Mouse (Mus musculus) midbrain, postnatal 0 days (tissue): Measurements from ENCODE around the gene Armh3. TPM values are rescaled to one million over a fixed set of nuclear protein-coding genes. Genes with fewer than 3 reads are reported as not detected.

Source experiments
- ATAC-seq: fragments of 200-750 bp; cut with Nextera tagmentation; 2 replicates; pipeline ENCODE4 v1.8.0; 2017; ENCODE audit warnings: moderate number of reproducible peaks, mild to moderate bottlenecking, moderate TSS enrichment, moderate library complexity; ENCODE audit not compliant: low FRiP score
- DNase-seq: peaks from one replicate; pipeline ENCODE4 v3.0.0-alpha.2; 2015; ENCODE audit warnings: low spot score
- H3K27ac ChIP-seq: fragments of 300-500 bp; sonication (generic); 2 replicates; pipeline ENCODE4 v1.5.1; 2014; ENCODE audit warnings: low read depth, mild to moderate bottlenecking, low read length, mixed read lengths
- H3K27me3 ChIP-seq: fragments of 300-500 bp; sonication (generic); 2 replicates; pipeline ENCODE4 v1.6.1; 2014; ENCODE audit warnings: low read length, control low read depth, mixed read lengths; ENCODE audit not compliant: insufficient read depth
- H3K36me3 ChIP-seq: fragments of 300-500 bp; sonication (generic); 2 replicates; pipeline ENCODE4 v1.6.1; 2014; ENCODE audit warnings: low read length, control low read depth, mixed read lengths; ENCODE audit not compliant: insufficient read depth
- H3K4me1 ChIP-seq: fragments of 300-500 bp; sonication (generic); 2 replicates; pipeline ENCODE4 v1.6.1; 2014; ENCODE audit warnings: mild to moderate bottlenecking, control low read depth, antibody characterized with exemption, low read length, mixed read lengths; ENCODE audit not compliant: insufficient read depth
- H3K4me2 ChIP-seq: fragments of 300-500 bp; sonication (generic); 2 replicates; pipeline ENCODE4 v1.6.1; 2014; ENCODE audit warnings: low read depth, mild to moderate bottlenecking, low read length, mixed read lengths; ENCODE audit not compliant: poor library complexity, severe bottlenecking
- H3K4me3 ChIP-seq: fragments of 300-500 bp; sonication (generic); 2 replicates; pipeline ENCODE4 v1.5.1; 2014; ENCODE audit warnings: low read depth, mild to moderate bottlenecking, low read length, moderate library complexity
- H3K9ac ChIP-seq: fragments of 300-500 bp; sonication (generic); replicated peaks from 2 replicates; pipeline ENCODE4 v1.6.1; 2014; ENCODE audit warnings: mild to moderate bottlenecking, low read length, moderate library complexity, mixed read lengths; ENCODE audit not compliant: poor library complexity, severe bottlenecking
- H3K9me3 ChIP-seq: fragments of 300-500 bp; sonication (generic); 2 replicates; pipeline ENCODE4 v1.6.1; 2016; ENCODE audit warnings: low read length, control low read depth
- CTCF ChIP-seq: IDR thresholded peaks from 2 replicates; pipeline ENCODE4 v1.5.1; 2016; ENCODE audit warnings: antibody characterized with exemption, mild to moderate bottlenecking
- WGBS: fragments of 180-500 bp; shearing (Covaris S2); extraction: QIAGEN DNeasy Blood & Tissue Kit; methylation state at CpG from one replicate; pipeline ENCODE4 v1.1.7; 2014; 5-methylcytosine and 5-hydroxymethylcytosine counted together
- polyA plus RNA-seq: library from polyadenylated mRNA; unstranded; fragments of >200 nt; fragmentation: Nextera tagmentation; extraction: Ambion mirVana; gene quantifications from 2 replicates; pipeline ENCODE4 v1.2.1, GENCODE M21; 2015
- total RNA-seq: library from RNA; depleted of rRNA; stranded (reverse); fragments of >200 nt; gene quantifications from 2 replicates; pipeline ENCODE4 v1.2.3, GENCODE M21; 2014

Armh3 gene
- total and polyA plus RNA-seq, 2 experiments from 2014 or later = 18.1 to 18.9 TPM

- peak overlapping the region; percentile 48 for H3K4me3 ChIP-seq
- H3K9ac ChIP-seq = peak overlapping the region; percentile 57; the same call in 1 of the 2 replicates
- peak overlapping the region; percentile 95 for H3K4me2 ChIP-seq
- no peaks in the 10 kb centered on the region for H3K9me3 ChIP-seq
- ATAC-seq (0 out of 2 replicates have a peak, but pooled peaks have one; percentile 2), DNase-seq (no peak)
- no peaks in the 10 kb centered on the region for H3K27me3 ChIP-seq
- H3K4me1 ChIP-seq = peaks cover 6% of the 10 kb centered on the region; the same call in 1 of the 2 replicates
- TF ChIP-seq CTCF = no peak
- 66% methylated on average over 10 of the region's 10 CpGs for WGBS
- no peak overlapping the region for H3K27ac ChIP-seq
- peaks cover 5% of the 10 kb centered on the region for H3K36me3 ChIP-seq
Observed at GRCm38 (mm10) chr19:45815170-45815569, 183.1 kb downstream of the Armh3 start.

- H3K36me3 ChIP-seq = peaks cover 3% of the 10 kb centered on the region
- TF ChIP-seq CTCF = no peak
- no peak overlapping the region for H3K4me3 ChIP-seq
- no peak overlapping the region for H3K27ac ChIP-seq
- H3K4me2 ChIP-seq = no peak overlapping the region
- ATAC-seq (no peak; the same call in 1 of the 2 replicates), DNase-seq (no peak)
- no peak overlapping the region for H3K9ac ChIP-seq
- no peaks in the 10 kb centered on the region for H3K27me3 ChIP-seq
- peaks cover 6% of the 10 kb centered on the region; the same call in 1 of the 2 replicates for H3K4me1 ChIP-seq
- WGBS = 19% methylated on average over 12 of the region's 12 CpGs
- no peaks in the 10 kb centered on the region for H3K9me3 ChIP-seq
Observed at GRCm38 (mm10) chr19:45813801-45814200, 184.5 kb downstream of the Armh3 start.

- Histone ChIP-seq H3K9ac (no peak overlapping the region), H3K9me3 (no peaks in the 10 kb centered on the region), H3K4me3 (peak overlapping the region; percentile 38; the same call in 1 of the 2 replicates), H3K27me3 (no peaks in the 10 kb centered on the region), H3K27ac (no peak overlapping the region), H3K36me3 (0 out of 2 replicates have a peak, but pooled peaks cover under 1% of the 10 kb centered on the region), H3K4me1 (peaks cover 6% of the 10 kb centered on the region; the same call in 1 of the 2 replicates), H3K4me2 (peak overlapping the region; percentile 63)
- peak; percentile 92 for TF ChIP-seq CTCF
- ATAC-seq = peak; percentile 17; the same call in 1 of the 2 replicates
- WGBS = 4% methylated on average over 11 of the region's 11 CpGs
- peak; percentile 85 for DNase-seq
Observed at GRCm38 (mm10) chr19:45813263-45813662, 185.0 kb downstream of the Armh3 start.

- no peaks in the 10 kb centered on the region for H3K27me3 ChIP-seq
- no peak for ATAC-seq
- TF ChIP-seq CTCF = no peak
- peak overlapping the region; percentile 63 for H3K4me2 ChIP-seq
- DNase-seq = peak; percentile 64
- H3K36me3 ChIP-seq = no peaks in the 10 kb centered on the region
- H3K27ac ChIP-seq = no peak overlapping the region
- no peaks in the 10 kb centered on the region for H3K9me3 ChIP-seq
- peaks cover 6% of the 10 kb centered on the region; the same call in 1 of the 2 replicates for H3K4me1 ChIP-seq
- WGBS = 12% methylated on average over 8 of the region's 8 CpGs
- peak overlapping the region; percentile 54; the same call in 1 of the 2 replicates for H3K9ac ChIP-seq
- H3K4me3 ChIP-seq = peak overlapping the region; percentile 38
Observed at GRCm38 (mm10) chr19:45812673-45813252, 185.5 kb downstream of the Armh3 start.

- no peak for TF ChIP-seq CTCF
- ATAC-seq (peak; percentile 42; the same call in 1 of the 2 replicates), DNase-seq (peak; percentile 41)
- WGBS = 4% methylated on average over 16 of the region's 16 CpGs
- Histone ChIP-seq H3K4me2 (peak overlapping the region; percentile 63), H3K4me3 (peak overlapping the region; percentile 38), H3K27me3 (no peaks in the 10 kb centered on the region), H3K4me1 (peaks cover 6% of the 10 kb centered on the region; the same call in 1 of the 2 replicates), H3K36me3 (no peaks in the 10 kb centered on the region), H3K9me3 (no peaks in the 10 kb centered on the region), H3K9ac (peak overlapping the region; percentile 54), H3K27ac (peak overlapping the region; percentile 1; the same call in 1 of the 2 replicates)
Observed at GRCm38 (mm10) chr19:45812115-45812514, 186.2 kb downstream of the Armh3 start.

GRCm38 (mm10) chr19:45811028-45811674, 187.1 kb downstream of the Armh3 start:
- no peak overlapping the region for H3K9ac ChIP-seq
- H3K4me2 ChIP-seq = no peak overlapping the region
- TF ChIP-seq CTCF = no peak
- H3K36me3 ChIP-seq = no peaks in the 10 kb centered on the region
- no peaks in the 10 kb centered on the region for H3K9me3 ChIP-seq
- peaks cover 6% of the 10 kb centered on the region; the same call in 1 of the 2 replicates for H3K4me1 ChIP-seq
- H3K27me3 ChIP-seq = no peaks in the 10 kb centered on the region
- no peak for ATAC-seq
- no peak for DNase-seq
- no peak overlapping the region for H3K4me3 ChIP-seq
- H3K27ac ChIP-seq = no peak overlapping the region
- WGBS = 74% methylated on average over 12 of the region's 12 CpGs
